Mouse (Mus musculus) lung, postnatal 0 days (tissue): Measurements from ENCODE around the gene Lrriq1. TPM values are rescaled to one million over a fixed set of nuclear protein-coding genes. Genes with fewer than 3 reads are reported as not detected.

Experiments used
- ATAC-seq: fragments of 200-750 bp; cut with Nextera tagmentation; 2 replicates; pipeline ENCODE4 v1.8.0; 2017; ENCODE audit warnings: moderate library complexity
- DNase-seq: peaks from one replicate; pipeline ENCODE4 v3.0.0-alpha.2; 2016; ENCODE audit warnings: low spot score
- H3K27ac ChIP-seq: fragments of 300-500 bp; sonication (generic); 2 replicates; pipeline ENCODE4 v1.5.1; 2014; ENCODE audit warnings: antibody characterized with exemption, mild to moderate bottlenecking, low read length, mixed read lengths
- H3K27me3 ChIP-seq: fragments of 300-500 bp; sonication (generic); replicated peaks from 2 replicates; pipeline ENCODE4 v1.6.1; 2014; ENCODE audit warnings: low read length, mixed read lengths; ENCODE audit not compliant: insufficient read depth
- H3K36me3 ChIP-seq: fragments of 300-500 bp; sonication (generic); 2 replicates; pipeline ENCODE4 v1.6.1; 2014; ENCODE audit warnings: low read length, mixed read lengths; ENCODE audit not compliant: insufficient read depth
- H3K4me1 ChIP-seq: fragments of 300-500 bp; sonication (generic); 2 replicates; pipeline ENCODE4 v1.6.1; 2014; ENCODE audit warnings: antibody characterized with exemption, low read depth, low read length, mixed read lengths; ENCODE audit not compliant: insufficient read depth
- H3K4me2 ChIP-seq: fragments of 300-500 bp; sonication (generic); replicated peaks from 2 replicates; pipeline ENCODE4 v1.6.1; 2014; ENCODE audit warnings: low read depth, mild to moderate bottlenecking, low read length, moderate library complexity, mixed read lengths
- H3K4me3 ChIP-seq: fragments of 300-500 bp; sonication (generic); 2 replicates; pipeline ENCODE4 v1.5.1; 2014; ENCODE audit warnings: low read depth, low read length
- H3K9ac ChIP-seq: fragments of 300-500 bp; sonication (generic); replicated peaks from 2 replicates; pipeline ENCODE4 v1.6.1; 2014; ENCODE audit warnings: low read depth, mild to moderate bottlenecking
- H3K9me3 ChIP-seq: fragments of 300-500 bp; sonication (generic); 2 replicates; pipeline ENCODE4 v1.6.1; 2016; ENCODE audit warnings: low read length, mixed read lengths
- CTCF ChIP-seq: IDR thresholded peaks from 2 replicates; pipeline ENCODE4 v1.5.1; 2016; ENCODE audit warnings: antibody characterized with exemption, mild to moderate bottlenecking
- EP300 ChIP-seq: IDR thresholded peaks from 2 replicates; pipeline ENCODE4 v1.6.1; 2016; ENCODE audit warnings: antibody characterized with exemption, mild to moderate bottlenecking, control low read depth
- WGBS: fragments of 180-500 bp; shearing (Covaris S2); extraction: QIAGEN DNeasy Blood & Tissue Kit; methylation state at CpG from one replicate; pipeline ENCODE4 v1.1.7; 2014; 5-methylcytosine and 5-hydroxymethylcytosine counted together
- polyA plus RNA-seq: library from polyadenylated mRNA; unstranded; fragments of >200 nt; fragmentation: Nextera tagmentation; extraction: Ambion mirVana; gene quantifications from 2 replicates; pipeline ENCODE4 v1.2.1, GENCODE M21; 2015

Gene Lrriq1
- polyA plus RNA-seq, 1 experiment from 2014 or later: 5.5 TPM

GRCm38 (mm10) chr10:103145769-103146379 lies 90.2 kb downstream of the Lrriq1 start:
- H3K27ac ChIP-seq: no peak overlapping the region
- no peaks in the 10 kb centered on the region for H3K4me1 ChIP-seq
- no peaks in the 10 kb centered on the region for H3K9me3 ChIP-seq
- H3K27me3 ChIP-seq: no peaks in the 10 kb centered on the region
- DNase-seq: no peak
- H3K9ac ChIP-seq: no peak overlapping the region
- H3K36me3 ChIP-seq: no peaks in the 10 kb centered on the region
- TF ChIP-seq CTCF (no peak), EP300 (no peak)
- H3K4me3 ChIP-seq: no peak overlapping the region
- 41% methylated on average over 8 of the region's 8 CpGs for WGBS
- no peak for ATAC-seq
- no peak overlapping the region for H3K4me2 ChIP-seq

- H3K36me3 ChIP-seq: no peaks in the 10 kb centered on the region
- H3K9me3 ChIP-seq: no peaks in the 10 kb centered on the region
- 47% methylated on average over 11 of the region's 11 CpGs for WGBS
- DNase-seq: no peak
- H3K9ac ChIP-seq: no peak overlapping the region
- TF ChIP-seq CTCF (no peak), EP300 (no peak)
- H3K4me1 ChIP-seq: no peaks in the 10 kb centered on the region
- no peak overlapping the region for H3K4me2 ChIP-seq
- no peak overlapping the region for H3K27ac ChIP-seq
- no peak overlapping the region for H3K4me3 ChIP-seq
- no peak for ATAC-seq
- H3K27me3 ChIP-seq: no peaks in the 10 kb centered on the region
Observed at GRCm38 (mm10) chr10:103144927-103145768, 91.0 kb downstream of the Lrriq1 start.

- no peak for ATAC-seq
- H3K4me1 ChIP-seq: no peaks in the 10 kb centered on the region
- H3K4me2 ChIP-seq: no peak overlapping the region
- no peak for DNase-seq
- H3K27me3 ChIP-seq: no peaks in the 10 kb centered on the region
- TF ChIP-seq EP300: no peak
- TF ChIP-seq CTCF: no peak
- H3K4me3 ChIP-seq: no peak overlapping the region
- 49% methylated on average over 4 of the region's 4 CpGs for WGBS
- H3K36me3 ChIP-seq: no peaks in the 10 kb centered on the region
- no peak overlapping the region for H3K27ac ChIP-seq
- no peak overlapping the region for H3K9ac ChIP-seq
- H3K9me3 ChIP-seq: no peaks in the 10 kb centered on the region
Observed at GRCm38 (mm10) chr10:103142526-103142925, 93.6 kb downstream of the Lrriq1 start.

- H3K27me3 ChIP-seq: no peaks in the 10 kb centered on the region
- H3K4me2 ChIP-seq: no peak overlapping the region
- H3K36me3 ChIP-seq: no peaks in the 10 kb centered on the region
- no peaks in the 10 kb centered on the region for H3K4me1 ChIP-seq
- peak; percentile 18; the same call in 1 of the 2 replicates for TF ChIP-seq CTCF
- TF ChIP-seq EP300: no peak
- H3K9ac ChIP-seq: no peak overlapping the region
- 29% methylated on average over 6 of the region's 6 CpGs for WGBS
- DNase-seq: no peak
- no peaks in the 10 kb centered on the region for H3K9me3 ChIP-seq
- no peak for ATAC-seq
- H3K4me3 ChIP-seq: no peak overlapping the region
- no peak overlapping the region for H3K27ac ChIP-seq
Observed at GRCm38 (mm10) chr10:103141532-103141931, 94.6 kb downstream of the Lrriq1 start.

GRCm38 (mm10) chr10:103140609-103141008 lies 95.5 kb downstream of the Lrriq1 start:
- Histone ChIP-seq H3K27ac (no peak overlapping the region), H3K27me3 (no peaks in the 10 kb centered on the region), H3K9ac (no peak overlapping the region), H3K4me1 (no peaks in the 10 kb centered on the region), H3K36me3 (no peaks in the 10 kb centered on the region), H3K4me3 (no peak overlapping the region), H3K9me3 (no peaks in the 10 kb centered on the region), H3K4me2 (no peak overlapping the region)
- WGBS: 54% methylated on average over 8 of the region's 8 CpGs
- DNase-seq (no peak), ATAC-seq (no peak)
- TF ChIP-seq CTCF: no peak
- no peak for TF ChIP-seq EP300

- TF ChIP-seq CTCF (no peak), EP300 (no peak)
- 46% methylated on average over 6 of the region's 6 CpGs for WGBS
- no peak overlapping the region for H3K27ac ChIP-seq
- no peaks in the 10 kb centered on the region for H3K27me3 ChIP-seq
- no peaks in the 10 kb centered on the region for H3K4me1 ChIP-seq
- ATAC-seq (no peak), DNase-seq (no peak)
- no peaks in the 10 kb centered on the region for H3K9me3 ChIP-seq
- no peak overlapping the region for H3K4me3 ChIP-seq
- no peak overlapping the region for H3K4me2 ChIP-seq
- no peak overlapping the region for H3K9ac ChIP-seq
- H3K36me3 ChIP-seq: no peaks in the 10 kb centered on the region
Observed at GRCm38 (mm10) chr10:103114629-103115028, 121.5 kb downstream of the Lrriq1 start.
